Mouse (Mus musculus) CH12.LX (cell line): Measurements from ENCODE around the gene Mapk1ip1. TPM values are rescaled to one million over a fixed set of nuclear protein-coding genes. Genes with fewer than 3 reads are reported as not detected.

Source experiments
- DNase-seq: peaks from one replicate; pipeline ENCODE4 v3.0.0-alpha.2; 2013; ENCODE audit errors: extremely low read depth
- H3K27ac ChIP-seq: 2 replicates; pipeline ENCODE4 v1.5.1; 2012; ENCODE audit warnings: low read depth, mild to moderate bottlenecking, control low read depth, moderate library complexity; ENCODE audit not compliant: insufficient read depth
- H3K27me3 ChIP-seq: replicated peaks from 2 replicates; pipeline ENCODE3; 2012; ENCODE audit warnings: inconsistent platforms
- H3K36me3 ChIP-seq, 2 experiments: replicated peaks in 1 of 2; 2 replicates each; pipeline versions ENCODE3 to v1.6.1; 2012; ENCODE audit warnings: inconsistent platforms in 1 of 2, low read length in 1 of 2, mild to moderate bottlenecking in 1 of 2, mixed read lengths in 1 of 2, moderate library complexity in 1 of 2; ENCODE audit not compliant: control insufficient read depth in 1 of 2, insufficient read depth in 1 of 2
- H3K4me1 ChIP-seq, 2 experiments: 2 replicates each; pipeline ENCODE4 v1.6.1; 2012; ENCODE audit warnings: inconsistent platforms in 1 of 2, moderate library complexity in 1 of 2; ENCODE audit not compliant: insufficient read depth in 2 of 2, control insufficient read depth in 1 of 2
- H3K4me2 ChIP-seq: 2 replicates; pipeline ENCODE4 v1.6.1; 2012; ENCODE audit warnings: low read depth, mild to moderate bottlenecking, control low read depth; ENCODE audit not compliant: poor library complexity, insufficient read depth, severe bottlenecking
- H3K4me3 ChIP-seq, 3 experiments: fragments of 150-350 bp in 1 of 3; sonication (generic) in 1 of 3; replicated peaks in 1 of 3; 2 replicates each; pipeline versions ENCODE3 to v1.5.1; 2011 to 2012; ENCODE audit warnings: low read depth in 2 of 3, low read length in 2 of 3, mild to moderate bottlenecking in 2 of 3, moderate library complexity in 2 of 3, control low read depth in 1 of 3, improper control_type of control experiment in 1 of 3, inconsistent platforms in 1 of 3, mixed read lengths in 1 of 3; ENCODE audit not compliant: poor library complexity in 1 of 3
- H3K79me2 ChIP-seq: replicated peaks from 2 replicates; pipeline ENCODE4 v1.6.1; 2012; ENCODE audit warnings: mild to moderate bottlenecking, moderate library complexity; ENCODE audit not compliant: control insufficient read depth, poor library complexity, insufficient read depth, severe bottlenecking; ENCODE audit errors: extremely low read depth
- H3K9ac ChIP-seq: 2 replicates; pipeline ENCODE4 v1.6.1; 2012; ENCODE audit warnings: low read depth, mild to moderate bottlenecking, control low read depth, moderate library complexity; ENCODE audit not compliant: insufficient read depth
- H3K9me3 ChIP-seq: replicated peaks from 2 replicates; pipeline ENCODE3; 2012; ENCODE audit warnings: low read length, inconsistent platforms, mixed read lengths
- BHLHE40 ChIP-seq: IDR thresholded peaks from 2 replicates; pipeline ENCODE4 v1.6.1; 2011; ENCODE audit warnings: mild to moderate bottlenecking, low read depth, low read length, improper control_type of control experiment
- E2F4 ChIP-seq: IDR thresholded peaks from 2 replicates; pipeline ENCODE4 v1.6.1; 2011; ENCODE audit warnings: low read depth, low read length, improper control_type of control experiment; ENCODE audit not compliant: insufficient replicate concordance
- ELF1 ChIP-seq: IDR thresholded peaks from 2 replicates; pipeline ENCODE4 v1.6.1; 2014; ENCODE audit warnings: low read depth, mild to moderate bottlenecking, inconsistent platforms, low read length, improper control_type of control experiment
- ETS1 ChIP-seq: conservative IDR thresholded peaks from 2 replicates; pipeline ENCODE4 v1.6.1; 2012; ENCODE audit warnings: low read depth, mild to moderate bottlenecking, inconsistent platforms, low read length, improper control_type of control experiment, moderate library complexity
- GABPA ChIP-seq: IDR thresholded peaks from 2 replicates; pipeline ENCODE4 v1.6.1; 2012; ENCODE audit warnings: low read depth, low read length, improper control_type of control experiment, inconsistent platforms; ENCODE audit not compliant: insufficient replicate concordance
- HCFC1 ChIP-seq: IDR thresholded peaks from 2 replicates; pipeline ENCODE4 v1.6.1; 2012; ENCODE audit warnings: low read depth, mild to moderate bottlenecking, inconsistent platforms, low read length, improper control_type of control experiment
- JUN ChIP-seq: IDR thresholded peaks from 2 replicates; pipeline ENCODE4 v1.6.1; 2011; ENCODE audit warnings: low read depth, mild to moderate bottlenecking, low read length, improper control_type of control experiment, moderate library complexity; ENCODE audit not compliant: insufficient read depth
- JUND ChIP-seq: conservative IDR thresholded peaks from 2 replicates; pipeline ENCODE4 v1.6.1; 2011; ENCODE audit warnings: low read depth, low read length, improper control_type of control experiment
- KAT2A ChIP-seq: IDR thresholded peaks from 2 replicates; pipeline ENCODE4 v1.6.1; 2012; ENCODE audit warnings: low read length, improper control_type of control experiment, inconsistent platforms; ENCODE audit not compliant: insufficient replicate concordance
- MAX ChIP-seq: IDR thresholded peaks from 2 replicates; pipeline ENCODE4 v1.6.1; 2011; ENCODE audit warnings: low read length, improper control_type of control experiment
- MAZ ChIP-seq: IDR thresholded peaks from 2 replicates; pipeline ENCODE4 v1.6.1; 2012; ENCODE audit warnings: low read depth, mild to moderate bottlenecking, inconsistent platforms, low read length, improper control_type of control experiment, moderate library complexity
- MEF2A ChIP-seq: IDR thresholded peaks from 2 replicates; pipeline ENCODE4 v1.6.1; 2014; ENCODE audit warnings: low read depth, mild to moderate bottlenecking, inconsistent platforms, low read length, improper control_type of control experiment, borderline replicate concordance
- MXI1 ChIP-seq: IDR thresholded peaks from 2 replicates; pipeline ENCODE4 v1.6.1; 2011; ENCODE audit warnings: mild to moderate bottlenecking, low read depth, low read length, improper control_type of control experiment
- MYC ChIP-seq: IDR thresholded peaks from 2 replicates; pipeline ENCODE4 v1.6.1; 2011; ENCODE audit warnings: low read depth, mild to moderate bottlenecking, improper control_type of control experiment, low read length
- NELFE ChIP-seq: IDR thresholded peaks from 2 replicates; pipeline ENCODE4 v1.6.1; 2011; ENCODE audit warnings: low read depth, low read length, improper control_type of control experiment
- POLR2A ChIP-seq: IDR thresholded peaks from 2 replicates; pipeline ENCODE4 v1.6.1; 2011; ENCODE audit warnings: low read depth, mild to moderate bottlenecking, improper control_type of control experiment, low read length
- RCOR1 ChIP-seq: conservative IDR thresholded peaks from 2 replicates; pipeline ENCODE4 v1.6.1; 2012; ENCODE audit warnings: low read depth, mild to moderate bottlenecking, inconsistent platforms, low read length, improper control_type of control experiment
- SIN3A ChIP-seq: IDR thresholded peaks from 2 replicates; pipeline ENCODE4 v1.6.1; 2012; ENCODE audit warnings: low read length, improper control_type of control experiment, inconsistent platforms
- TBP ChIP-seq: conservative IDR thresholded peaks from 2 replicates; pipeline ENCODE4 v1.6.1; 2011; ENCODE audit warnings: low read depth, low read length, improper control_type of control experiment
- UBTF ChIP-seq: IDR thresholded peaks from 2 replicates; pipeline ENCODE4 v1.6.1; 2012; ENCODE audit warnings: low read depth, mild to moderate bottlenecking, inconsistent platforms, low read length, improper control_type of control experiment, moderate library complexity
- USF1 ChIP-seq: IDR thresholded peaks from 2 replicates; pipeline ENCODE4 v1.6.1; 2014; ENCODE audit warnings: low read depth, mild to moderate bottlenecking, inconsistent platforms, low read length, improper control_type of control experiment
- USF2 ChIP-seq: conservative IDR thresholded peaks from 2 replicates; pipeline ENCODE4 v1.6.1; 2011; ENCODE audit warnings: low read depth, low read length, improper control_type of control experiment
- ZMIZ1 ChIP-seq: IDR thresholded peaks from 2 replicates; pipeline ENCODE4 v1.6.1; 2012; ENCODE audit warnings: low read depth, mild to moderate bottlenecking, inconsistent platforms, low read length, improper control_type of control experiment
- dilution Hi-C: fragments of 300-500 bp; cut with MboI; formaldehyde crosslinking; loops from 2 replicates; pipeline ENCODE4 v1.14.3; 2020; ENCODE audit warnings: low sequenced_read_pairs; ENCODE audit not compliant: extremely low pct_unique_long_range_greater_than_20kb, extremely low pct_ligation_motif_present
- in situ Hi-C: fragments of 300-500 bp; cut with MboI; formaldehyde crosslinking; loops from 3 replicates; pipeline ENCODE4 v1.14.3; 2019; ENCODE audit warnings: low sequenced_read_pairs, low pct_ligation_motif_present, low pct_unique_long_range_greater_than_20kb, mixed read lengths
- polyA plus RNA-seq: library from polyadenylated mRNA; unstranded; fragments of >175 nt; gene quantifications from 2 replicates; pipeline ENCODE4 v1.2.1, GENCODE M21; 2012; ENCODE audit warnings: low read depth; ENCODE audit not compliant: insufficient read length
- total RNA-seq, 2 experiments: library from RNA; depleted of rRNA; stranded (reverse); fragments of 300-350 nt in 1 of 2; fragments of >200 nt in 1 of 2; gene quantifications; 2 replicates each; pipeline ENCODE4 v1.2.3; 2012 to 2014

The Mapk1ip1 gene
- total and polyA plus RNA-seq, 3 experiments = 4.2 to 6.6 (median 5.1) TPM

DNA sequence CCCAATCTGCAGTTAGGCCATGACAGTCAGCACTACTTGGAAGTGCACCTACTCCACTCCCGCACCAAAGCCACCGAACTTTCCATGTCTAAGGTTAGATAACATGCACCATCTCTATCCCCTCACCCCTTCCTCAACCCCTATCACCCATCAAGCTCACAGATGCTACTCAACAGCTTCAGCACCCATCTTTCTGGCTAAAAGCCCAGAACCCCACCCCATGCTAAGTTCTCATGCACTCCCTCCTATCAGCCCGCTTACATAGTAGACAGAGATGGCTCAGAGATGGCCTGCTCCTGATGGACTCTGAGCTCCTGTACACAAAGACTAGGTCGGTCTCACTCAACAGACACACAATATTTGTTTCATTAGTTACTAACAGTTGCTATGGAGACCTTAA, 2.7 kb downstream of the Mapk1ip1 start:
- Histone ChIP-seq H3K4me1 (peaks cover 12 to 30% of the 10 kb centered on the region in 2 experiments), H3K79me2 (peaks cover 19% of the 10 kb centered on the region), H3K4me2 (no peak overlapping the region), H3K9ac (no peak overlapping the region), H3K27me3 (no peaks in the 10 kb centered on the region), H3K9me3 (no peaks in the 10 kb centered on the region), H3K4me3 (no peak overlapping the region), H3K27ac (no peak overlapping the region), H3K36me3 (peaks cover 0 to 26% of the 10 kb centered on the region in 2 experiments)
- dilution Hi-C loops = no loop called here
- no peak for DNase-seq
- in situ Hi-C loops = loop anchor here (5.0 to 25.0 kb wide), 2 partner anchors 79 to 1356 kb away; no protein-coding TSS in a partner anchor
- TF ChIP-seq ETS1 = no peak
- no peak for TF ChIP-seq BHLHE40
- no peak for TF ChIP-seq E2F4
- TF ChIP-seq NELFE = no peak
- TF ChIP-seq ZMIZ1 = no peak
- no peak for TF ChIP-seq JUND
- no peak for TF ChIP-seq RCOR1
- TF ChIP-seq UBTF = no peak
- TF ChIP-seq USF1 = no peak
- TF ChIP-seq MAZ = no peak
- TF ChIP-seq MXI1 = no peak
- TF ChIP-seq MEF2A = no peak
- no peak for TF ChIP-seq SIN3A

DNA sequence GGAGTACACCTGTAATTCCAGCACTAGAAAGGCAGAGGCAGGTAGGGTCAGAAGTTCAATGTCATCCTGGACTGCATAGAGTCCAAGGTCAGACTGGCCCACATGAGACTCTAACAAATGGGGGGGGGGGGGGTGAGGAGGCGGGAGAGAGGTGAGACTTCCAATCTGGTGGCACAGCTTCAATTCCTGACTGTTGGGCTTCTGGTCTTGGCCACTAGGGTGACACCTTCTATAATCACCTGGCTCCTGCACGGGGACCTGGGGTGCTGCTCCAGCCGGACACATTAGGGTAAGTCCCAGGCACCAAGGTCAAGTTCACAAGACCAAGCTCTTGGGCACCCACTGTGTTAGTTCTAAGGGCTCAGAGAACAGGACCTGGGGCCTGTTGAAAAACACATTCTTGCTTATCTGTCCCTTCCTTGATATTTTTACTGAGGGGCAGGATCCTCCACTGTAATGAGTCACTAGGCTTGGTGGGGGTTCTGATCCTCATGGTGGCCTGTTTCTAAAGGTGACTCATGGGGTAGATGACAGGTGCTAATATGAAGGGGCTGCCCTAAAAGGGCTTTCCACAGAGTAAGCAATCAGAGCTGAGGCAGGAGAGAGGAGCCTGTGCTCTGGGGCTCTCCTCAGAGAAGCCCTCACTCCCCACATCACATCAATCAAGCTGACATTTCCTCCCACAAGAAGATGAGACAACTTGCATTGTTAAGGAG, 4.5 kb downstream of the Mapk1ip1 start:
- TF ChIP-seq UBTF (no peak), BHLHE40 (no peak), ELF1 (no peak), MEF2A (no peak), ZMIZ1 (no peak), GABPA (no peak), JUND (no peak), RCOR1 (no peak), ETS1 (no peak), NELFE (no peak), TBP (no peak), USF2 (no peak), JUN (no peak), POLR2A (no peak), HCFC1 (no peak), MYC (no peak), MAX (no peak), KAT2A (no peak)
- TF ChIP-seq, all 38 proteins: peak for 0
- Histone ChIP-seq H3K27ac (no peak overlapping the region), H3K9me3 (no peaks in the 10 kb centered on the region), H3K9ac (no peak overlapping the region), H3K79me2 (peaks cover 1% of the 10 kb centered on the region; the same call in 1 of the 2 replicates), H3K4me2 (no peak overlapping the region), H3K4me1 (peaks cover 9 to 17% of the 10 kb centered on the region in 2 experiments; a peak in 3 of 4 replicates), H3K4me3 (no peak overlapping the region), H3K36me3 (peaks cover 2 to 26% of the 10 kb centered on the region in 2 experiments), H3K27me3 (no peaks in the 10 kb centered on the region)
- dilution Hi-C loops (no loop called here), in situ Hi-C loops (loop anchor here (5.0 to 25.0 kb wide), 2 partner anchors 81 to 1354 kb away; no protein-coding TSS in a partner anchor)
- DNase-seq = no peak
